Mouse (Mus musculus): ENCODE results near the gene Ptgir. TPM values are rescaled to one million over a fixed set of nuclear protein-coding genes. Genes with fewer than 3 reads are reported as not detected.

Gene Ptgir
- polyA plus RNA-seq (2011; ENCODE audit: insufficient read depth, insufficient read length, low read depth, missing spikeins) = not detected in 2 replicates

DNA sequence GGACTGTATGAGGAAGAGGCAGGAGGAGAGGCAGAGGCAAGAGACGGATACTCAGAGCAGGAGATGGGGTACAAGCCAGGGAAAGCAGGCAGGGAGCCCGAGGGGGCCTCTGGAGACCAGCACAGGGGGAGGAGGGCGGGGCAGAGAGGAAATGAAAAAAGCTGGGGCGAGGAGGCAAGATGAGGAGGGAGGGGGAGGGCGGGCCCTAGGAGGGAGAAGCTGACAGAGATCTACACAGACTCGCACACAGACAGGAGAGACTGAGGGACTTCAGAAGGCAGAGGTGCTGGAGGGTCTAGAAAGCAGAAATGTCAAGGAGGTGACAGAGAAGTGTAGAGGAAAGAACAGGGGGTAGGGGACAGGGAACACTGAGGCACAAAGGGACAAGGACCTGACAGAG lies at the start of gene Ptgir:
Ptgir (plus strand) TSS at position 210 of the 400 bp plus-strand sequence.
- H3K36me3 ChIP-seq (ENCODE audit: control insufficient read depth, insufficient read depth, low read length, poor library complexity, severe bottlenecking) = no peaks in the 10 kb centered on the region
- H3K4me1 ChIP-seq (ENCODE audit: control insufficient read depth, insufficient read depth, low read length) = peaks cover 6% of the 10 kb centered on the region
- 0 out of 2 replicates have a peak within 1 kb of the TSS, but pooled peaks have one; percentile 5 for H3K9ac ChIP-seq (ENCODE audit: low read depth, poor library complexity, severe bottlenecking)
- TF ChIP-seq POLR2A (IDR thresholded peaks at IDR 0.05; ENCODE audit: insufficient read depth, low read length) (no peak), CTCF (IDR thresholded peaks at IDR 0.05; ENCODE audit: low read depth, low read length) (no peak), EP300 (IDR thresholded peaks at IDR 0.05; ENCODE audit: insufficient read depth, low read depth, low read length) (no peak)
- H3K27me3 ChIP-seq (ENCODE audit: control insufficient read depth, insufficient read depth, low read length, poor library complexity, severe bottlenecking) = no peaks in the 10 kb centered on the region
- no peak within 1 kb of the TSS for H3K27ac ChIP-seq (ENCODE audit: insufficient read depth, low read length)
- no peaks in the 10 kb centered on the region for H3K9me3 ChIP-seq (replicated peaks; ENCODE audit: control insufficient read depth, insufficient read depth, low read length, poor library complexity, severe bottlenecking)
- peak within 1 kb of the TSS; percentile 44 for H3K4me3 ChIP-seq (ENCODE audit: low read depth, low read length)

DNA sequence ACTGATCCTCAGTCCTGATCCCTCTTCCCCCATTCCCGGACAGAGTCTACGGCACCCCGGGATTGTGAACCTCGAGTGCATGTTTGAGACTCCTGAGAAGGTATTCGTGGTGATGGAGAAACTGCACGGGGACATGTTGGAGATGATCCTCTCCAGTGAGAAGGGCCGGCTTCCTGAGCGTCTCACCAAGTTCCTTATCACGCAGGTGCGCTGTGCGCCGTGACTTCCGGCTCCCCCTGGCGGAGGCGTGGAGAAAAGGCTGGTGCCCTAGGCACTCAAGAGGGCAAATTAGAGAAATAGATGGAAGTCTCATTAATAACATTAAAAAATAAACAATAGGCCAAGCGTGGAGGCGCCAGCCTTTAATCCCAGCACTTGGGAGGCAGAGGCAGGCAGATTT lies 48.0 kb upstream of the Ptgir start:
- H3K4me3 ChIP-seq (ENCODE audit: low read depth, low read length) = peak overlapping the region; percentile 55
- 0 out of 2 replicates have a peak overlapping the region, but pooled peaks have one; percentile 25 for H3K9ac ChIP-seq (ENCODE audit: low read depth, poor library complexity, severe bottlenecking)
- H3K9me3 ChIP-seq (replicated peaks; ENCODE audit: control insufficient read depth, insufficient read depth, low read length, poor library complexity, severe bottlenecking) = no peaks in the 10 kb centered on the region
- H3K27me3 ChIP-seq (ENCODE audit: control insufficient read depth, insufficient read depth, low read length, poor library complexity, severe bottlenecking) = no peaks in the 10 kb centered on the region
- H3K4me1 ChIP-seq (ENCODE audit: control insufficient read depth, insufficient read depth, low read length) = peaks cover under 1% of the 10 kb centered on the region
- TF ChIP-seq CTCF (IDR thresholded peaks at IDR 0.05; ENCODE audit: low read depth, low read length) = peak; percentile 86
- no peak for TF ChIP-seq EP300 (IDR thresholded peaks at IDR 0.05; ENCODE audit: insufficient read depth, low read depth, low read length)
- no peak for TF ChIP-seq POLR2A (IDR thresholded peaks at IDR 0.05; ENCODE audit: insufficient read depth, low read length)
- H3K36me3 ChIP-seq (ENCODE audit: control insufficient read depth, insufficient read depth, low read length, poor library complexity, severe bottlenecking) = no peaks in the 10 kb centered on the region
- no peak overlapping the region for H3K27ac ChIP-seq (ENCODE audit: insufficient read depth, low read length)

DNA sequence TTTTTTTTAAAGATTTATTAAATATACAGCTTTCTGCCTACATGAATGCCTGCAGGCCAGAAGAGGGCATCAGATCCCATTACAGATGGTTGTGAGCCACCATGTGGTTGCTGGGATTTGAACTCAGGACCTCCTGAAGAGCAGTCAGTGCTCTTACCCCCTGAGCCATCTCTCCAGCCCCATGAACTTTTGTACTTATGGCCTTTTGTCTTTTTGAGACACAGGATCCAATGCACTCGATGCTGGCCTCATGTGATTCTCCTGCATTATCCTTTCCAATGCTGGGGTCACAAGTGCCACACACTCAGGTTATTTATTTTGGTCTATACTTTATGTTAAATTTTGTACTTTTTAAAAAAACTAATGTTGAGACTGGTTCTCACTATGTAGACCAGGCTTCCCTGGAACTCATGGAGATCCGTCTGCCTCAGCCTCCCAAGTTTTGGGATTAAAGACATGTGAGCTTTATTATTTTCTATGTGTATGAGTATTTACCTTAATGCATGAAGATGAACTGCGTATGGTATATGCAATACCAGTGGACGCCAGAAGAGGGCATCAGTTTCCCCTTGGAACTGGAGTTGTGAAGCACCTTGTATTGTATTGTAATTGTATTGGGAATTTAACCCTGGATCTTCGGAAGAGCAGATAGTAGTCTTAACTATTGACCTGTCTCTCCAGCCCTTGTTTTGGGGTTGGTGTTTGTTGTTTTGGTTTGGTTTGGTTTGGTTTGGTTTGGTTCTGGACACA lies 46.2 kb upstream of the Ptgir start:
- no peak overlapping the region for H3K9ac ChIP-seq (ENCODE audit: low read depth, poor library complexity, severe bottlenecking)
- TF ChIP-seq EP300 (IDR thresholded peaks at IDR 0.05; ENCODE audit: insufficient read depth, low read depth, low read length) (no peak), CTCF (IDR thresholded peaks at IDR 0.05; ENCODE audit: low read depth, low read length) (peak; percentile 6)
- H3K27ac ChIP-seq (ENCODE audit: insufficient read depth, low read length) = no peak overlapping the region
- H3K4me3 ChIP-seq (ENCODE audit: low read depth, low read length) = no peak overlapping the region
- H3K4me1 ChIP-seq (ENCODE audit: control insufficient read depth, insufficient read depth, low read length) = no peaks in the 10 kb centered on the region
- H3K9me3 ChIP-seq (replicated peaks; ENCODE audit: control insufficient read depth, insufficient read depth, low read length, poor library complexity, severe bottlenecking) = no peaks in the 10 kb centered on the region
- no peaks in the 10 kb centered on the region for H3K36me3 ChIP-seq (ENCODE audit: control insufficient read depth, insufficient read depth, low read length, poor library complexity, severe bottlenecking)
- no peaks in the 10 kb centered on the region for H3K27me3 ChIP-seq (ENCODE audit: control insufficient read depth, insufficient read depth, low read length, poor library complexity, severe bottlenecking)

DNA sequence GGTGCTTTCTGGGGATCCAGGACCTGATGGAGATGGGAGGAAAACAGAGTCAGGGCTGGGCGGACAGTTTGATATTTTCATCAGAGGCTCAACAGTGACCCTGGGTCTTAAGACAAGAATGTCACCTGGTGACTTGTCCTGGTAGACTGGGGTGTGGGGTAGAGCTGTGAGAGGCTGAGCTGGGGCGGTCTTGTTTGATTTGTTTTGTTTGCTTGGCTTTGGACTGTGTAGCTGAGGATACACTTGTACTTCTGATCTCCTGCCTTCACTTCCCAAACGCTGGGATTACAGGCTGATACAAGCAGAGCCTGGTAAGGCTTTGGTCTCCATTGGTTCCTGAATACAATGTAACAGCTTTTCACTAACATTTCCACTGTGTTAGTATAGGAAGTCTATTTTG lies 38.8 kb upstream of the Ptgir start:
- Histone ChIP-seq H3K4me3 (ENCODE audit: low read depth, low read length) (no peak overlapping the region), H3K36me3 (ENCODE audit: control insufficient read depth, insufficient read depth, low read length, poor library complexity, severe bottlenecking) (no peaks in the 10 kb centered on the region), H3K27ac (ENCODE audit: insufficient read depth, low read length) (no peak overlapping the region), H3K4me1 (ENCODE audit: control insufficient read depth, insufficient read depth, low read length) (no peaks in the 10 kb centered on the region), H3K9ac (ENCODE audit: low read depth, poor library complexity, severe bottlenecking) (no peak overlapping the region), H3K9me3 (replicated peaks; ENCODE audit: control insufficient read depth, insufficient read depth, low read length, poor library complexity, severe bottlenecking) (no peaks in the 10 kb centered on the region), H3K27me3 (ENCODE audit: control insufficient read depth, insufficient read depth, low read length, poor library complexity, severe bottlenecking) (no peaks in the 10 kb centered on the region)
- TF ChIP-seq EP300 (IDR thresholded peaks at IDR 0.05; ENCODE audit: insufficient read depth, low read depth, low read length) (no peak), CTCF (IDR thresholded peaks at IDR 0.05; ENCODE audit: low read depth, low read length) (no peak), POLR2A (IDR thresholded peaks at IDR 0.05; ENCODE audit: insufficient read depth, low read length) (no peak)

DNA sequence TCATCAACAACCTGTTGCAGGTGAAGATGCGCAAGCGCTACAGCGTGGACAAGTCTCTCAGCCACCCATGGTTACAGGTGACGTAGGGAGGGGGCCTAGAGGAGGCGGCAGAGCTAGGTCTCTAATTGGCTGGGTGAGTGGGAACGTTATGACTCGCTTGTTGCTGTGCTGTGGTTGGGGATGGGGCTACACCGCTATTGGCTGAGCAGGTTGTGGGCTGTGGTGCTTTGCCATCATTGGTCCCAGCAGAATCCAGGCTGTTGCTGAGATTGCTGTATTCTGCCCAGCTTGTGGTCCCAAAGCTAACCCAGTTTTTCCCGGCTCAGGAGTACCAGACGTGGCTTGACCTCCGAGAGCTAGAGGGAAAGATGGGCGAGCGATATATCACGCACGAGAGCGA lies 36.8 kb upstream of the Ptgir start:
- Histone ChIP-seq H3K4me1 (ENCODE audit: control insufficient read depth, insufficient read depth, low read length) (no peaks in the 10 kb centered on the region), H3K27me3 (ENCODE audit: control insufficient read depth, insufficient read depth, low read length, poor library complexity, severe bottlenecking) (no peaks in the 10 kb centered on the region), H3K9me3 (replicated peaks; ENCODE audit: control insufficient read depth, insufficient read depth, low read length, poor library complexity, severe bottlenecking) (no peaks in the 10 kb centered on the region), H3K4me3 (ENCODE audit: low read depth, low read length) (peak overlapping the region; percentile 60), H3K36me3 (ENCODE audit: control insufficient read depth, insufficient read depth, low read length, poor library complexity, severe bottlenecking) (no peaks in the 10 kb centered on the region), H3K27ac (ENCODE audit: insufficient read depth, low read length) (no peak overlapping the region), H3K9ac (ENCODE audit: low read depth, poor library complexity, severe bottlenecking) (0 out of 2 replicates have a peak overlapping the region, but pooled peaks have one; percentile 6)
- TF ChIP-seq POLR2A (IDR thresholded peaks at IDR 0.05; ENCODE audit: insufficient read depth, low read length) = no peak
- TF ChIP-seq EP300 (IDR thresholded peaks at IDR 0.05; ENCODE audit: insufficient read depth, low read depth, low read length) = no peak
- no peak for TF ChIP-seq CTCF (IDR thresholded peaks at IDR 0.05; ENCODE audit: low read depth, low read length)

DNA sequence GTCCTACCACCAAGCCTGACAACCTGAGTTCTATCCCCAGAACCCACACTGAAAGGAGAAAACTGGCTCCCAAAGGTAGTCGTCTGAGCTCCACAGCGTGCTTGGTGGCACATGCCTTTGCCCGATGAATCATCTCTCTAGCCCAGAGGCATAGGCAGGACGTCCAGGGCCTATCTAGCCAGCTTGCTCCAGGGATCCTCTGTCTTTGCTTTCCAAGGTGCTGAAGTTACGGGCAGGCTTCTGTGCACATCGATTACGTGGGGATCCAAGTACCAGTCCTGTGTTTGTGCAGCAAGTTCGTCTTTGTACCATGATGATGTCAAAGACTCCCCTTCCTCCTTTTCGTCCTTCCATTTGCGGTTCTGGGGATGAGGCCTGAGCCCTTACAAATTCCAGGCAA lies 34.7 kb upstream of the Ptgir start:
- H3K9ac ChIP-seq (ENCODE audit: low read depth, poor library complexity, severe bottlenecking) = no peak overlapping the region
- H3K36me3 ChIP-seq (ENCODE audit: control insufficient read depth, insufficient read depth, low read length, poor library complexity, severe bottlenecking) = no peaks in the 10 kb centered on the region
- H3K27ac ChIP-seq (ENCODE audit: insufficient read depth, low read length) = no peak overlapping the region
- no peaks in the 10 kb centered on the region for H3K4me1 ChIP-seq (ENCODE audit: control insufficient read depth, insufficient read depth, low read length)
- no peak for TF ChIP-seq POLR2A (IDR thresholded peaks at IDR 0.05; ENCODE audit: insufficient read depth, low read length)
- no peak for TF ChIP-seq EP300 (IDR thresholded peaks at IDR 0.05; ENCODE audit: insufficient read depth, low read depth, low read length)
- TF ChIP-seq CTCF (IDR thresholded peaks at IDR 0.05; ENCODE audit: low read depth, low read length) = no peak
- H3K9me3 ChIP-seq (replicated peaks; ENCODE audit: control insufficient read depth, insufficient read depth, low read length, poor library complexity, severe bottlenecking) = no peaks in the 10 kb centered on the region
- H3K27me3 ChIP-seq (ENCODE audit: control insufficient read depth, insufficient read depth, low read length, poor library complexity, severe bottlenecking) = no peaks in the 10 kb centered on the region
- no peak overlapping the region for H3K4me3 ChIP-seq (ENCODE audit: low read depth, low read length)
